Mouse (Mus musculus) C2C12 (cell line): ENCODE measurements at regions not wholly inside any gene's neighbourhood (a gene's known extent, or its start where the extent isn't known, plus 50 kb on each side); places are given as distances from the start of the nearest gene placed in this dataset.

Source experiments
- H3K27me3 ChIP-seq: one replicate; pipeline ENCODE4 v1.6.1; 2011; ENCODE audit not compliant: control insufficient read depth, insufficient read depth, insufficient read length
- H3K36me3 ChIP-seq: one replicate; pipeline ENCODE4 v1.6.1; 2011; ENCODE audit not compliant: control insufficient read depth, insufficient read depth
- H3K4me3 ChIP-seq: one replicate; pipeline ENCODE4 v1.5.1; 2011; ENCODE audit warnings: mild to moderate bottlenecking, control low read depth; ENCODE audit not compliant: poor library complexity, insufficient read depth, severe bottlenecking
- H3K79me2 ChIP-seq: one replicate; pipeline ENCODE4 v1.6.1; 2011; ENCODE audit not compliant: control insufficient read depth, insufficient read depth
- H3K79me3 ChIP-seq: one replicate; pipeline ENCODE4 v1.6.1; 2011; ENCODE audit warnings: low read depth, control low read depth
- H3ac ChIP-seq: one replicate; pipeline ENCODE3; 2011; ENCODE audit warnings: low read depth; ENCODE audit not compliant: control insufficient read depth, insufficient read length
- CEBPB ChIP-seq: IDR thresholded peaks from one replicate; pipeline ENCODE4 v1.6.1; 2011; ENCODE audit warnings: low read depth, mild to moderate bottlenecking, control low read depth, moderate library complexity
- CTCF ChIP-seq: IDR thresholded peaks from one replicate; pipeline ENCODE4 v1.5.1; 2011; ENCODE audit not compliant: control insufficient read depth, insufficient read depth, insufficient read length
- FOSL1 ChIP-seq: IDR thresholded peaks from one replicate; pipeline ENCODE4 v1.8.0; 2011; ENCODE audit warnings: mild to moderate bottlenecking, low read length; ENCODE audit not compliant: poor library complexity, insufficient read depth, severe bottlenecking
- MAX ChIP-seq: IDR thresholded peaks from one replicate; pipeline ENCODE4 v1.6.1; 2011; ENCODE audit warnings: mild to moderate bottlenecking, control low read depth
- MYOD1 ChIP-seq: IDR thresholded peaks from one replicate; pipeline ENCODE4 v1.6.1; 2011; ENCODE audit warnings: low read depth; ENCODE audit not compliant: control insufficient read depth, insufficient read length
- MYOG ChIP-seq: IDR thresholded peaks from one replicate; pipeline ENCODE4 v1.6.1; 2011; ENCODE audit not compliant: control insufficient read depth, insufficient read length; ENCODE audit errors: extremely low read depth
- USF1 ChIP-seq: IDR thresholded peaks from one replicate; pipeline ENCODE4 v1.6.1; 2011; ENCODE audit warnings: low read depth, mild to moderate bottlenecking, control low read depth, moderate library complexity

DNA sequence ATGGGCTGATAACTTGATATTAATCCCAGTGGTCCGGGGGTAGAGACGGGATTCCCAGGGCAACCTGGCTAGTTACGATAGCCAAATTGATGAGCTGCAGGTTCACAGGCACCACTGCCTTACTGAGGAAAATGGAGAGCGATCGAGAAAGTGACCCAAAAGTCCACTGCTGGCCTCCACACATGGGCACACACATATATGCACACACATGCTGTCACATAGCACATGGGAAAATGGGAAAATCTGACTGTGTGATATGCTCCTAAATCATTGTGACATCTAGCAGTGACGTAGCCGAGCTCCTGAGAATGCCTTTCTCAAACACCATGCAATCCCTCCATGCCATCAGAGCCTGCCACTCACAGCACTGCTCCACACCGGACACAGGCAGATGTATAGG, 83.8 kb upstream of the Cpsf6 start:
- H3K4me3 ChIP-seq, result no peak overlapping the region
- no peaks in the 10 kb centered on the region for H3K79me3 ChIP-seq
- H3K27me3 ChIP-seq, result no peaks in the 10 kb centered on the region
- no peaks in the 10 kb centered on the region for H3K79me2 ChIP-seq
- H3ac ChIP-seq, result no peak overlapping the region
- no peaks in the 10 kb centered on the region for H3K36me3 ChIP-seq
- TF ChIP-seq CEBPB, result no peak
- no peak for TF ChIP-seq USF1
- no peak for TF ChIP-seq FOSL1
- TF ChIP-seq MYOD1, result no peak
- no peak for TF ChIP-seq MAX
- TF ChIP-seq CTCF, result no peak
- no peak for TF ChIP-seq MYOG

DNA sequence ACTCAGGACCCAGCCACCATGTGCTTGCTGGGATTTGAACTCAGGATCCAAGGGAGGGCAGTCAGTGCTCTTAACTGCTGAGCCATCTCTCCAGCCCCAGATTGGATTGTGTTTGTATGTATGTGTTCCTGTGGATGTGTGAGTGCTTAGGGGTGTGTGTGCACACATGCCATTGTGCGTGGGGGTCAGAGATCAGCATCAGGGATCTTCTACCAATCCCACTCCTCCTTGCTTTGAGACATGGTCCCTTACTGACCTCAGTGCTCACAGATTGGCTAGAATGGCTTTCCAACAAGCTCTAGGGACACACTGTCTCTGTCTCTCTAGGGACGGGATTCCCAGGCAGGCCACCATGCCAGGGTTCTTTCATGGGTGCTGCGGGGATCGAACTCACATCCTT, 83.1 kb upstream of the Cpsf6 start:
- Histone ChIP-seq H3ac (no peak overlapping the region), H3K27me3 (no peaks in the 10 kb centered on the region), H3K79me3 (no peaks in the 10 kb centered on the region), H3K79me2 (no peaks in the 10 kb centered on the region), H3K4me3 (no peak overlapping the region), H3K36me3 (no peaks in the 10 kb centered on the region)
- TF ChIP-seq MYOG (no peak), FOSL1 (no peak), USF1 (no peak), MAX (no peak), MYOD1 (no peak), CTCF (no peak), CEBPB (no peak)

DNA sequence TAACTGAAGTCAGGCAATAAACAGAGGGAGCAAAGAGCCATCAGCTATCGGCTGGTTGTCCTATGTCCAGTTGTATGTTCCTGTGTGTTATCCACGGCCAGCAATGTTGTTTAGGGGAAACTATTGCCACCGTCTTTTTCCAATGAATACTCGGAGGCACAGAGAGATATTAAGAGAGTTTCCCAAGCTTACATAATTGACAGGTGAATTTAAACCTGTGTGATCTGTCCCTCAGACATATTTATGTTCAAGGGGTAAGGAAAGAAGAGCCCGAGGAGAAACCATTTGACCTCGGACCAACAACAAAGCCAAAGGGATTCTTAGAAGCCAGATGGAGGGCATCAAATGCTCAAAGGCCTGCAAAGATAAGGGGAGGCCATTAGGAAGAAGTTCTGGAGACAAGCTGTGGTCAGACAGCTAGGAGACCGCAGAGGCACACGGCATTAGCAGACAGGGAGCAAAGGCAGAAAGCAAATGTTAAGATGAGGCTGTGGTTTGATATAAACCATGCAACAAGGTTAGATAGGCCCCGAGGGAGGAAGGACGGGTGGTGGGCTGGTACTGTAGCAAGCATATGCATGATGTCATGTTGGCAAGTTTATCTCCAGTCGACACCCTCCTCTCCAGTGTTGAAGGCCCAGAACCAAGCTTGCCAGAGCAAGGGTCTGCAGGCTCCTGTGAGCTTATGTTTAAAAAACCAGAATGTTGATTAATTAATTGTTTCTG, 82.1 kb upstream of the Cpsf6 start:
- H3K36me3 ChIP-seq, result no peaks in the 10 kb centered on the region
- no peak overlapping the region for H3ac ChIP-seq
- no peak overlapping the region for H3K4me3 ChIP-seq
- TF ChIP-seq MYOG (no peak), MYOD1 (no peak), FOSL1 (no peak), CTCF (no peak), MAX (no peak), USF1 (no peak), CEBPB (no peak)
- H3K79me3 ChIP-seq, result no peaks in the 10 kb centered on the region
- no peaks in the 10 kb centered on the region for H3K27me3 ChIP-seq
- no peaks in the 10 kb centered on the region for H3K79me2 ChIP-seq

DNA sequence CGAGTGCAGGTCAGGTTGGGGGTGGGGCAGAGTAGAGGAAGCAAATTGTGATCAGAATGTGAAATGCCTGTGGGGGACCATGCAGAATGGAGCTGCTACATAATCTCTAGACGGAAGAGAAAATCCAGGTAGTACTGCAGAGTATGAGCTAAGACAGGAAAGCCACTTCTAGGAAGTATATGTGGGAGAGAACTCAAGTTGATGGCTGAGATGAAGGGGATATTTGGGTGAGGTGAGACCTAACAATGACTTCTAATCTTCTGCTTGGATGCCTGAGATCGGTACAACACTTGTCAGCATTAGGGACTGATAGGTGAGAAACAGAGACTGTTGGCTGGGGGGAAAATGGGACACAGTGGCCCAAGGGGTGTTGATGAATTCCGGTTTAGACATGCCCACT, 81.4 kb upstream of the Cpsf6 start:
- Histone ChIP-seq H3K36me3 (no peaks in the 10 kb centered on the region), H3K4me3 (no peak overlapping the region), H3K27me3 (no peaks in the 10 kb centered on the region), H3ac (no peak overlapping the region), H3K79me2 (no peaks in the 10 kb centered on the region), H3K79me3 (no peaks in the 10 kb centered on the region)
- TF ChIP-seq FOSL1 (no peak), CEBPB (no peak), USF1 (no peak), MYOD1 (no peak), MYOG (no peak), MAX (no peak), CTCF (no peak)

DNA sequence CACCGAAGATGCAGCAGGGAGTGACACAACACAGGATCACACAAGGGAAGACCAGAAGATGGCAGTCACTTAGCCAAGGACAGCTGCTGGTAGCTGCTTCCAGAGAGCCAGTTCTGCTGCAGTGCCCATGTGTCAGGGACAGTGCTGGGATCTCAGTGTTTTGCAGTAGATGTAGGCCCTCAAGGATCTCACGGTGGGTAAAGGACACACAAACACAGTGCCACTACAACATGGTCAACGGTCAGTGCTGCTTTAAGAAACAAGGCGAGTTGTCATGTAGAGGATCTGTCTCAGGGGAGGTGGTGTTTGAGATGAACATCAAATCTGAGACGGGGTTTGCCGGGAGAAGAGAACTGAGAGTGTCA, 80.5 kb upstream of the Cpsf6 start:
- TF ChIP-seq CTCF (no peak), USF1 (no peak), MAX (no peak), FOSL1 (no peak), MYOD1 (no peak), MYOG (no peak), CEBPB (no peak)
- H3K4me3 ChIP-seq, result no peak overlapping the region
- no peak overlapping the region for H3ac ChIP-seq
- H3K27me3 ChIP-seq, result no peaks in the 10 kb centered on the region
- H3K36me3 ChIP-seq, result no peaks in the 10 kb centered on the region
- H3K79me3 ChIP-seq, result no peaks in the 10 kb centered on the region
- no peaks in the 10 kb centered on the region for H3K79me2 ChIP-seq
